Mouse (Mus musculus): Measurements from ENCODE around the gene Sec22b.

- TF ChIP-seq CTCF (IDR thresholded peaks at IDR 0.05; ENCODE audit: control insufficient read depth, insufficient read depth, insufficient replicate concordance, low read depth, low read length), result no peak
- no peak for TF ChIP-seq POLR2A (IDR thresholded peaks at IDR 0.05; ENCODE audit: control insufficient read depth, low read depth, low read length)
Observed at GRCm38 (mm10) chr3:97888168-97888901, 12.7 kb upstream of the Sec22b start, which contains the start of gene Pde4dip.
